9 mouse cellular contexts compared by ENCODE assay signal in genomic region chr16:95345882-95346281, GRCm38 (mm10).
DNase-seq lines count a peak whose midpoint lies in the region; ATAC-seq and TF ChIP-seq lines count a peak whose summit lies in the region.
"Had no signal": no experiment of that assay in that cellular context is flagged by ENCODE, and none has a peak within 500 bp of the region (broad histone marks: within the 10 kb centered on the region; RNA-seq: fewer than 3 reads in every experiment).

No protein-coding gene starts in this region.

- ATAC-seq in cerebellum, adult (ENCODE audit: insufficient number of reproducible peaks, low FRiP score, low TSS enrichment): no peak
- ATAC-seq in activated CD4-positive, CD25-positive, alpha-beta regulatory T cell, adult 4 months: peak; percentile 48
- no peak for ATAC-seq in heart, embryonic 12.5 days (ENCODE audit: insufficient number of reproducible peaks, low FRiP score)

- no peak for TF ChIP-seq POLR2A in cortical plate, adult 2 months (IDR thresholded peaks at IDR 0.05; ENCODE audit: extremely low read depth, insufficient read depth, low read length)

- H3K4me2 ChIP-seq in heart, embryonic 12.5 days: peak overlapping the region; percentile 35

- H3K27ac ChIP-seq in cortical plate, adult 2 months (ENCODE audit: insufficient read depth, low read length): no peak overlapping the region
- H3K27ac ChIP-seq in heart, embryonic 12.5 days (ENCODE audit: poor library complexity, severe bottlenecking): 0 out of 2 replicates have a peak overlapping the region, but pooled peaks have one; percentile 85
- no peak overlapping the region for H3K27ac ChIP-seq in layer of hippocampus, adult 2 months
- H3K27ac ChIP-seq: macrophage had no signal

- H3K4me3 ChIP-seq in cortical plate, adult 2 months (ENCODE audit: insufficient read depth, low read length): no peak overlapping the region
- no peak overlapping the region for H3K4me3 ChIP-seq in heart, embryonic 12.5 days
- H3K4me3 ChIP-seq in layer of hippocampus, adult 2 months: no peak overlapping the region

- no peak overlapping the region for H3K9ac ChIP-seq in heart, embryonic 12.5 days

- WGBS in heart, embryonic 12.5 days: 3% methylated on average over 7 of the region's 7 CpGs

- H3K36me3 ChIP-seq in heart, embryonic 12.5 days: no peaks in the 10 kb centered on the region

- peak; percentile 86 for TF ChIP-seq CTCF in cortical plate, adult 2 months (IDR thresholded peaks at IDR 0.05; ENCODE audit: extremely low read depth, insufficient read depth, low read length)
- peak; percentile 88 for TF ChIP-seq CTCF in layer of hippocampus, adult 2 months (conservative IDR thresholded peaks at IDR 0.05)

- no peaks in the 10 kb centered on the region for H3K4me1 ChIP-seq in cortical plate, adult 2 months (ENCODE audit: control insufficient read depth, insufficient read depth, low read length)
- H3K4me1 ChIP-seq in heart, embryonic 12.5 days (replicated peaks): peaks cover 51% of the 10 kb centered on the region

- no peaks in the 10 kb centered on the region for H3K9me3 ChIP-seq in heart, embryonic 12.5 days (replicated peaks)

- H3K27me3 ChIP-seq in heart, embryonic 12.5 days (replicated peaks): no peaks in the 10 kb centered on the region; the same call in 1 of the 2 replicates

- DNase-seq in cerebellum, adult 11 months: peak; percentile 59
- DNase-seq in layer of hippocampus, adult 2 months (ENCODE audit: low spot score in 2 of 2): peak; percentile 66 to 84
- peak; percentile 81 for DNase-seq in lung, postnatal 25 days (ENCODE audit: low spot score)
- DNase-seq in right cerebral cortex, postnatal 25 days: peak; percentile 59
